Mouse (Mus musculus): ENCODE measurements around the gene Recql5. TPM values are rescaled to one million over a fixed set of nuclear protein-coding genes. Genes with fewer than 3 reads are reported as not detected.
A peak's percentile ranks its signal among the peaks of the same experiment; 100 is the strongest.

The Recql5 gene
- polyA plus RNA-seq, 1 experiment from 2014 or later: 11.1 TPM

DNA sequence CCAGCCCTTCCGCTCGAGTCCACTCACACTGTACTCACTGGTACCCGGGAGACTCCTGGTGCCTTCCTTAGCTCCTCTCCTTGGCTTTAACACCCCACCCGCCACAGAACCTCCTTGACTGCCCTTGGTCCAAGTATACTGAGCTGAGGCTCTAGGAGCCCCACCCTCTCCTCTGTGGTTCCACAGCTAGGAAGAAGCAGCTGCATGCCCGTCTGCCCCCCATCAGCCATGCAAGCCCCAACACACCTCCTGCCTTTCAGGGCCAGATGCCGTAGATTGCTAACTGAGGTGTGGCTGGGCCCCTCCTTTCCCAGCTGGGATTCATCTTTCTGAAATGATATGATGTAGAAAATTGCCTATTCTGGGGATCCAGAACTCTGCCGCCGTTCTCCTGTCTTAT is 12.0 kb upstream of the Recql5 start:
- no peak for DNase-seq (ENCODE audit: low spot score)
- no peaks in the 10 kb centered on the region for H3K4me1 ChIP-seq (replicated peaks; ENCODE audit: insufficient read depth, low read length)
- WGBS: 93% methylated on average over 8 of the region's 8 CpGs
- H3K9ac ChIP-seq (ENCODE audit: low read depth, low read length): no peak overlapping the region
- TF ChIP-seq CTCF (IDR thresholded peaks at IDR 0.05; ENCODE audit: low read depth): no peak
- H3K9me3 ChIP-seq (replicated peaks; ENCODE audit: low read length): no peaks in the 10 kb centered on the region
- no peak overlapping the region for H3K4me3 ChIP-seq (replicated peaks; ENCODE audit: low read depth, low read length)
- no peak overlapping the region for H3K27ac ChIP-seq
- no peaks in the 10 kb centered on the region for H3K27me3 ChIP-seq (ENCODE audit: insufficient read depth, low read length)
- peaks cover 42% of the 10 kb centered on the region for H3K36me3 ChIP-seq (ENCODE audit: insufficient read depth, low read length)
- no peak overlapping the region for H3K4me2 ChIP-seq (ENCODE audit: low read length)
- no peak for ATAC-seq (replicated peaks; ENCODE audit: low FRiP score, low read depth)

DNA sequence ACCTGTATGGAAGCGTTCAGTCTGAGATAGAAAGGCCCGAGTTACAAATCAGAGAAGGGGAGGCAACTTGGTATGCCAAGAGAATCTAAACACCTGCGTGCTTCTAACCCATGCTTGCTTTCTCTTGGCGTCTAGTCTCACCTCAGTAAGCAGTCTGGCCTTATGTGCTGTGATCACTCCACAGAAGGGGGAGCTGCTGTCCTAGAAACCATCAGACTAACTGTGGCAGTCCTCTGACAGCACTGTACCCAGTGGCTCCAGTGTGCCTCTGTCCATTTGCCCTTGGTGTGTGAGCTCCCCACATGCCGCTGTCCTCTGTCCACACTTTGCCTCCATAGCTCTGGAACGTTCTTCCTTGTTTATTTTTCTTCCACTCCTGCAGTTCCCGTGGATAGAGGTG is 8.7 kb upstream of the Recql5 start:
- H3K4me2 ChIP-seq (ENCODE audit: low read length): no peak overlapping the region
- no peak overlapping the region for H3K4me3 ChIP-seq (replicated peaks; ENCODE audit: low read depth, low read length)
- ATAC-seq (replicated peaks; ENCODE audit: low FRiP score, low read depth): no peak
- peak; percentile 23; the same call in 1 of the 2 replicates for TF ChIP-seq CTCF (IDR thresholded peaks at IDR 0.05; ENCODE audit: low read depth)
- WGBS: 75% methylated on average over 7 of the region's 7 CpGs
- no peak for DNase-seq (ENCODE audit: low spot score)
- H3K4me1 ChIP-seq (replicated peaks; ENCODE audit: insufficient read depth, low read length): no peaks in the 10 kb centered on the region
- no peak overlapping the region for H3K9ac ChIP-seq (ENCODE audit: low read depth, low read length)
- no peak overlapping the region for H3K27ac ChIP-seq
- H3K36me3 ChIP-seq (ENCODE audit: insufficient read depth, low read length): peaks cover 34% of the 10 kb centered on the region
- H3K9me3 ChIP-seq (replicated peaks; ENCODE audit: low read length): no peaks in the 10 kb centered on the region
- no peaks in the 10 kb centered on the region for H3K27me3 ChIP-seq (ENCODE audit: insufficient read depth, low read length)

- ATAC-seq (replicated peaks; ENCODE audit: low FRiP score, low read depth) (no peak), DNase-seq (ENCODE audit: low spot score) (peak; percentile 88)
- H3K36me3 ChIP-seq (ENCODE audit: insufficient read depth, low read length): peaks cover 21% of the 10 kb centered on the region; the same call in 1 of the 2 replicates
- no peaks in the 10 kb centered on the region for H3K27me3 ChIP-seq (ENCODE audit: insufficient read depth, low read length)
- TF ChIP-seq CTCF (IDR thresholded peaks at IDR 0.05; ENCODE audit: low read depth): peak; percentile 86
- no peak overlapping the region for H3K27ac ChIP-seq
- H3K9ac ChIP-seq (ENCODE audit: low read depth, low read length): no peak overlapping the region
- H3K4me1 ChIP-seq (replicated peaks; ENCODE audit: insufficient read depth, low read length): 0 out of 2 replicates have a peak, but pooled peaks cover under 1% of the 10 kb centered on the region
- no peak overlapping the region for H3K4me2 ChIP-seq (ENCODE audit: low read length)
- no peak overlapping the region for H3K4me3 ChIP-seq (replicated peaks; ENCODE audit: low read depth, low read length)
- 39% methylated on average over 6 of the region's 6 CpGs for WGBS
- no peaks in the 10 kb centered on the region for H3K9me3 ChIP-seq (replicated peaks; ENCODE audit: low read length)
Observed at GRCm38 (mm10) chr11:115939690-115940329, 6.5 kb upstream of the Recql5 start.

GRCm38 (mm10) chr11:115933747-115934110 is 452 bp upstream of the Recql5 start:
- TF ChIP-seq CTCF (IDR thresholded peaks at IDR 0.05; ENCODE audit: low read depth): no peak
- peak overlapping the region; percentile 83 for H3K4me3 ChIP-seq (replicated peaks; ENCODE audit: low read depth, low read length)
- 0 out of 2 replicates have a peak, but pooled peaks cover under 1% of the 10 kb centered on the region for H3K36me3 ChIP-seq (ENCODE audit: insufficient read depth, low read length)
- H3K27ac ChIP-seq: no peak overlapping the region
- 0 out of 2 replicates have a peak, but pooled peaks have one; percentile 38 for ATAC-seq (replicated peaks; ENCODE audit: low FRiP score, low read depth)
- H3K27me3 ChIP-seq (ENCODE audit: insufficient read depth, low read length): no peaks in the 10 kb centered on the region
- no peak for DNase-seq (ENCODE audit: low spot score)
- H3K9ac ChIP-seq (ENCODE audit: low read depth, low read length): peak overlapping the region; percentile 73
- H3K4me1 ChIP-seq (replicated peaks; ENCODE audit: insufficient read depth, low read length): peaks cover 17% of the 10 kb centered on the region
- WGBS: under 1% methylated on average over 16 of the region's 16 CpGs
- H3K4me2 ChIP-seq (ENCODE audit: low read length): peak overlapping the region; percentile 58
- H3K9me3 ChIP-seq (replicated peaks; ENCODE audit: low read length): no peaks in the 10 kb centered on the region

- peaks cover 9% of the 10 kb centered on the region for H3K36me3 ChIP-seq (ENCODE audit: insufficient read depth, low read length)
- no peaks in the 10 kb centered on the region for H3K27me3 ChIP-seq (ENCODE audit: insufficient read depth, low read length)
- DNase-seq (ENCODE audit: low spot score): no peak
- peaks cover 17% of the 10 kb centered on the region for H3K4me1 ChIP-seq (replicated peaks; ENCODE audit: insufficient read depth, low read length)
- H3K9me3 ChIP-seq (replicated peaks; ENCODE audit: low read length): no peaks in the 10 kb centered on the region
- H3K27ac ChIP-seq: no peak overlapping the region
- ATAC-seq (replicated peaks; ENCODE audit: low FRiP score, low read depth): no peak
- TF ChIP-seq CTCF (IDR thresholded peaks at IDR 0.05; ENCODE audit: low read depth): no peak
- H3K9ac ChIP-seq (ENCODE audit: low read depth, low read length): no peak overlapping the region
- WGBS: 66% methylated on average over 3 of the region's 3 CpGs
- no peak overlapping the region for H3K4me2 ChIP-seq (ENCODE audit: low read length)
- no peak overlapping the region for H3K4me3 ChIP-seq (replicated peaks; ENCODE audit: low read depth, low read length)
Observed at GRCm38 (mm10) chr11:115931235-115931634, 2.0 kb downstream of the Recql5 start.

DNA sequence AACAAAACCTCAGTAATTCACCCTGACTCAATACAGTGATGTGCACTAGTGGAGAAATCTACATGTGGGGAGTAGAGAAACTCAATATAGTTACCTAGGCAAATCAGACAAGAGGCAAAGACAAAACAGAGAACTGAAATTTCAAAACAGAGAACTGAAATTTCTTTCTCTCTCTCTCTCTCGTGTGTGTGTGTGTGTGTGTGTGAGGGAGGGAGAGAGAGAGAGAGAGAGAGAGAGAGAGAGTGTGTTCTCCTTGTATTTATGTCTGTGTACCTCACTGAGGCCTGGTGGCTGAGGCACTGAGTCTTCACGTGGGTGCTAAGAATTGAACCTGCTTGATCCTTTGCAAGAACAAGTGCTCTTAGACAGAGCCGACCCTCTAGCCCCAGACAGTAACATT is 3.5 kb downstream of the Recql5 start:
- ATAC-seq (replicated peaks; ENCODE audit: low FRiP score, low read depth) (no peak), DNase-seq (ENCODE audit: low spot score) (no peak)
- H3K9ac ChIP-seq (ENCODE audit: low read depth, low read length): no peak overlapping the region
- no peaks in the 10 kb centered on the region for H3K27me3 ChIP-seq (ENCODE audit: insufficient read depth, low read length)
- no peaks in the 10 kb centered on the region for H3K9me3 ChIP-seq (replicated peaks; ENCODE audit: low read length)
- H3K36me3 ChIP-seq (ENCODE audit: insufficient read depth, low read length): peaks cover 9% of the 10 kb centered on the region
- H3K4me1 ChIP-seq (replicated peaks; ENCODE audit: insufficient read depth, low read length): peaks cover 16% of the 10 kb centered on the region
- H3K27ac ChIP-seq: no peak overlapping the region
- H3K4me3 ChIP-seq (replicated peaks; ENCODE audit: low read depth, low read length): no peak overlapping the region
- TF ChIP-seq CTCF (IDR thresholded peaks at IDR 0.05; ENCODE audit: low read depth): no peak
- H3K4me2 ChIP-seq (ENCODE audit: low read length): no peak overlapping the region
- 64% methylated on average over 3 of the region's 3 CpGs for WGBS

GRCm38 (mm10) chr11:115929031-115929430 is 4.2 kb downstream of the Recql5 start:
- Histone ChIP-seq H3K36me3 (ENCODE audit: insufficient read depth, low read length) (peaks cover 9% of the 10 kb centered on the region), H3K9me3 (replicated peaks; ENCODE audit: low read length) (no peaks in the 10 kb centered on the region), H3K4me3 (replicated peaks; ENCODE audit: low read depth, low read length) (no peak overlapping the region), H3K27ac (no peak overlapping the region), H3K27me3 (ENCODE audit: insufficient read depth, low read length) (no peaks in the 10 kb centered on the region), H3K4me2 (ENCODE audit: low read length) (no peak overlapping the region), H3K9ac (ENCODE audit: low read depth, low read length) (no peak overlapping the region), H3K4me1 (replicated peaks; ENCODE audit: insufficient read depth, low read length) (peaks cover 8% of the 10 kb centered on the region)
- no peak for DNase-seq (ENCODE audit: low spot score)
- 91% methylated on average over 8 of the region's 8 CpGs for WGBS
- no peak for ATAC-seq (replicated peaks; ENCODE audit: low FRiP score, low read depth)
- TF ChIP-seq CTCF (IDR thresholded peaks at IDR 0.05; ENCODE audit: low read depth): no peak

Data from kidney, postnatal 0 days (tissue).